Mouse (Mus musculus): ENCODE data around the gene Klc4. TPM values are rescaled to one million over a fixed set of nuclear protein-coding genes. Genes with fewer than 3 reads are reported as not detected.

Klc4 gene
- total and polyA plus RNA-seq, 2 experiments from 2014 or later: 21.3 to 32.7 TPM

- Histone ChIP-seq H3K4me2 (ENCODE audit: low read depth) (peak overlapping the region; percentile 62), H3K36me3 (ENCODE audit: insufficient read depth) (peaks cover 57% of the 10 kb centered on the region)
Observed at GRCm38 (mm10) chr17:46681466-46682118, 35.8 kb upstream of the Klc4 start.

GRCm38 (mm10) chr17:46680760-46681373, 35.0 kb upstream of the Klc4 start, which contains the start of gene Klhdc3:
Klhdc3 (minus strand) TSS chr17:46680914.
- peak within 1 kb of the TSS; percentile 89 for H3K27ac ChIP-seq (ENCODE audit: low read depth, low read length)
- no peaks in the 10 kb centered on the region for H3K9me3 ChIP-seq (ENCODE audit: low read length)
- peaks cover 16% of the 10 kb centered on the region; the same call in 1 of the 2 replicates for H3K4me1 ChIP-seq (ENCODE audit: insufficient read depth)
- WGBS: under 1% methylated on average over 49 of the region's 49 CpGs
- H3K27me3 ChIP-seq (ENCODE audit: insufficient read depth, low read length): no peaks in the 10 kb centered on the region
- ATAC-seq (peak; percentile 98), DNase-seq (peak; percentile 99)
- peaks cover 57% of the 10 kb centered on the region for H3K36me3 ChIP-seq (ENCODE audit: insufficient read depth)
- peak within 1 kb of the TSS; percentile 69 for H3K9ac ChIP-seq
- peak within 1 kb of the TSS; percentile 82 for H3K4me3 ChIP-seq (ENCODE audit: low read depth, low read length)
- TF ChIP-seq CTCF (IDR thresholded peaks at IDR 0.05; ENCODE audit: low read depth): 0 out of 2 replicates have a peak, but pooled peaks have one; percentile 29
- peak within 1 kb of the TSS; percentile 64 for H3K4me2 ChIP-seq (ENCODE audit: low read depth)

More at GRCm38 (mm10) chr17:46681466-46682118, 35.8 kb upstream of the Klc4 start:
- Histone ChIP-seq H3K27ac (ENCODE audit: low read depth, low read length) (peak overlapping the region; percentile 70), H3K9me3 (ENCODE audit: low read length) (no peaks in the 10 kb centered on the region), H3K27me3 (ENCODE audit: insufficient read depth, low read length) (no peaks in the 10 kb centered on the region), H3K4me3 (ENCODE audit: low read depth, low read length) (peak overlapping the region; percentile 82), H3K4me1 (ENCODE audit: insufficient read depth) (peaks cover 16% of the 10 kb centered on the region; the same call in 1 of the 2 replicates), H3K9ac (peak overlapping the region; percentile 53)
- 27% methylated on average over 12 of the region's 12 CpGs for WGBS
- DNase-seq (no peak), ATAC-seq (no peak)
- no peak for TF ChIP-seq CTCF (IDR thresholded peaks at IDR 0.05; ENCODE audit: low read depth)

- Histone ChIP-seq H3K4me3 (ENCODE audit: low read depth, low read length) (peak overlapping the region; percentile 82), H3K27me3 (ENCODE audit: insufficient read depth, low read length) (no peaks in the 10 kb centered on the region), H3K27ac (ENCODE audit: low read depth, low read length) (peak overlapping the region; percentile 89), H3K9ac (peak overlapping the region; percentile 69), H3K36me3 (ENCODE audit: insufficient read depth) (peaks cover 55% of the 10 kb centered on the region), H3K9me3 (ENCODE audit: low read length) (no peaks in the 10 kb centered on the region), H3K4me2 (ENCODE audit: low read depth) (peak overlapping the region; percentile 64), H3K4me1 (ENCODE audit: insufficient read depth) (peaks cover 16% of the 10 kb centered on the region; the same call in 1 of the 2 replicates)
- ATAC-seq (peak; percentile 42), DNase-seq (peak; percentile 65)
- TF ChIP-seq CTCF (IDR thresholded peaks at IDR 0.05; ENCODE audit: low read depth): peak; percentile 57
- 1% methylated on average over 34 of the region's 34 CpGs for WGBS
Observed at GRCm38 (mm10) chr17:46679843-46680759, 34.3 kb upstream of the Klc4 start.

GRCm38 (mm10) chr17:46678911-46679310, 33.1 kb upstream of the Klc4 start:
- TF ChIP-seq CTCF (IDR thresholded peaks at IDR 0.05; ENCODE audit: low read depth): no peak
- 75% methylated on average over 9 of the region's 9 CpGs for WGBS
- no peak for DNase-seq
- Histone ChIP-seq H3K9ac (peak overlapping the region; percentile 69; the same call in 1 of the 2 replicates), H3K4me1 (ENCODE audit: insufficient read depth) (peaks cover 16% of the 10 kb centered on the region; the same call in 1 of the 2 replicates), H3K27me3 (ENCODE audit: insufficient read depth, low read length) (no peaks in the 10 kb centered on the region), H3K36me3 (ENCODE audit: insufficient read depth) (peaks cover 48% of the 10 kb centered on the region), H3K27ac (ENCODE audit: low read depth, low read length) (no peak overlapping the region), H3K4me3 (ENCODE audit: low read depth, low read length) (no peak overlapping the region), H3K4me2 (ENCODE audit: low read depth) (0 out of 2 replicates have a peak overlapping the region, but pooled peaks have one; percentile 8), H3K9me3 (ENCODE audit: low read length) (no peaks in the 10 kb centered on the region)
- ATAC-seq: no peak

GRCm38 (mm10) chr17:46678416-46678815, 32.6 kb upstream of the Klc4 start, which contains the start of gene Mea1:
Mea1 (plus strand) TSS chr17:46678793.
- no peak for ATAC-seq
- H3K4me3 ChIP-seq (ENCODE audit: low read depth, low read length): peak within 1 kb of the TSS; percentile 82
- peaks cover 43% of the 10 kb centered on the region for H3K36me3 ChIP-seq (ENCODE audit: insufficient read depth)
- no peak within 1 kb of the TSS for H3K27ac ChIP-seq (ENCODE audit: low read depth, low read length)
- 83% methylated on average over 9 of the region's 9 CpGs for WGBS
- no peak for DNase-seq
- peak within 1 kb of the TSS; percentile 64 for H3K4me2 ChIP-seq (ENCODE audit: low read depth)
- no peak for TF ChIP-seq CTCF (IDR thresholded peaks at IDR 0.05; ENCODE audit: low read depth)
- no peaks in the 10 kb centered on the region for H3K27me3 ChIP-seq (ENCODE audit: insufficient read depth, low read length)
- H3K9ac ChIP-seq: peak within 1 kb of the TSS; percentile 69
- H3K4me1 ChIP-seq (ENCODE audit: insufficient read depth): peaks cover 18% of the 10 kb centered on the region
- H3K9me3 ChIP-seq (ENCODE audit: low read length): no peaks in the 10 kb centered on the region

- DNase-seq: no peak
- no peak for TF ChIP-seq CTCF (IDR thresholded peaks at IDR 0.05; ENCODE audit: low read depth)
- H3K27ac ChIP-seq (ENCODE audit: low read depth, low read length): peak overlapping the region; percentile 69
- no peaks in the 10 kb centered on the region for H3K27me3 ChIP-seq (ENCODE audit: insufficient read depth, low read length)
- H3K36me3 ChIP-seq (ENCODE audit: insufficient read depth): peaks cover 50% of the 10 kb centered on the region
- H3K9me3 ChIP-seq (ENCODE audit: low read length): no peaks in the 10 kb centered on the region
- peak overlapping the region; percentile 34; the same call in 1 of the 2 replicates for H3K9ac ChIP-seq
- H3K4me2 ChIP-seq (ENCODE audit: low read depth): peak overlapping the region; percentile 85
- H3K4me1 ChIP-seq (ENCODE audit: insufficient read depth): peaks cover 13% of the 10 kb centered on the region
- ATAC-seq: peak; percentile 26
- WGBS: 18% methylated on average over 15 of the region's 15 CpGs
- H3K4me3 ChIP-seq (ENCODE audit: low read depth, low read length): peak overlapping the region; percentile 76; the same call in 1 of the 2 replicates
Observed at GRCm38 (mm10) chr17:46674530-46675283, 28.9 kb upstream of the Klc4 start.
